Mouse (Mus musculus) ES-E14 (cell line): ENCODE measurements around the gene Ube2d2b.

ENCODE experiments used
- HCFC1 ChIP-seq: IDR thresholded peaks from 2 replicates; pipeline ENCODE4 v1.6.1; 2012; ENCODE audit warnings: low read length, inconsistent platforms, borderline replicate concordance; ENCODE audit not compliant: insufficient read depth
- MAFK ChIP-seq: IDR thresholded peaks from 2 replicates; pipeline ENCODE4 v1.6.1; 2014; ENCODE audit warnings: mild to moderate bottlenecking, low read depth, low read length, inconsistent platforms; ENCODE audit not compliant: insufficient read depth
- ZC3H11A ChIP-seq: IDR thresholded peaks from 2 replicates; pipeline ENCODE4 v1.6.1; 2012; ENCODE audit warnings: low read depth, mild to moderate bottlenecking, inconsistent platforms, low read length, borderline replicate concordance
- ZNF384 ChIP-seq: IDR thresholded peaks from 2 replicates; pipeline ENCODE4 v1.6.1; 2012; ENCODE audit warnings: low read depth, low read length, inconsistent platforms

DNA sequence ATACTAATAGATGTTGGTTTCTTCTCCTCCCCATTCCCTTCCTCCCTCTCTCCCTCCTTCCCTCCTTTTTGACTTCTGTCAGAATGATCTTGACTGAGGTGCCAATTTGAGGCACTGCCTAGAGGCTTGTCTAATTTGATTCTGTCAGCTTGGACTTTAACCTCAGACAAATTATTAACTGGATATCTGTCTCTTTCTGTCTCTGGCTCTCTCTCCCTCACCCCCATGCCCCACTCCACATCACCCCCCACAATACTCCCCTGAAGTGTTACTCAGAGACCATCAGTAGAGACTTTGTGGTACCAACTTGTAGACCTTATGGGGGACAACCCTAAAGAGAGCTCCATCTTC is 45.3 kb downstream of the Ube2d2b start:
- TF ChIP-seq MAFK (no peak), ZC3H11A (no peak), ZNF384 (no peak), HCFC1 (no peak)
